Mouse (Mus musculus): ENCODE data around the gene Zim1.
A peak's percentile ranks its signal among the peaks of the same experiment; 100 is the strongest.

Zim1 gene

DNA sequence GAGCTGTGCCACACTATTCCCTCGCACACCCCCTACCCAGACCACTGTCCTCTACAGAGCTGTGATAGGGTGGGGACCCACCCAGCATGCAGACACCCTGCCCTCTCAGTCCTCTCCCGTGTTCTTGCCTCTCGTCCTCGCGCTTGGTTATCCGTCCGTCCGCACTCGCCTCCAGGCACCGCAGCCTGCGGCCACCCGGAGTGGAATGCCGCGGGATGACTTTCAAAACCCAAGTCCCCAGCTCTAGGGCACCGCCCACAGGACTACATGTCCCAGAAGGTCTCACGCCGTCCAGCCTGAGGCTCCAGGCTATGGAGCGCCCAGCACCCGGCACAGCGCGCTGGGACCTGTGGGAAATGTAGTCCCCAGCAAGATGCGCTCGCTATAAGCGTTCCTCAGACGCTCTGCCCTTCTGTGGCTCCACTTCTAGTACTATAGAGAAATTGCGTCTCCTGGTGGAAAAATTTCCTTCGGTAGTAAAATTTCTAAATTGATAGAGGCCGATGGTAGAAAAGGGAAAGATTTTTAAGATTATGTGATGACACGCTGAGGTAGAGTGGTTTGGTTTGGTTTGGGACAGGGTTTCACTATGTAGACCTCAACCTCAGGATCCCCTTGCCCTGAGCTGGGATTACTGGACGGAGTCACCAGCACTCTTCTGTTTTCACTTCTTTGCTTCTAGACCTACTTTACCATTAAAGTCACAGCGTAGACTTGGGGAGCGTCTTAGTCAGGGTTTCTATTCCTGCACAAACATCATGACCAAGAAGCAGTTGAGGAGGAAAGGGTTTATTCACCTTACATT lies at the start of gene Zim1:
TSS of gene Zim1 (minus strand) at position 210 of the 805 bp plus-strand sequence.
- DNase-seq = peak in 1 of 2 experiments; percentile 3

GRCm38 (mm10) chr7:6744281-6744904 lies 48.1 kb upstream of the Zim1 start:
- DNase-seq = no peak

- DNase-seq = no peak
These were observed 39.8 kb upstream of the Zim1 start for GRCm38 (mm10) chr7:6736060-6736459.

DNA sequence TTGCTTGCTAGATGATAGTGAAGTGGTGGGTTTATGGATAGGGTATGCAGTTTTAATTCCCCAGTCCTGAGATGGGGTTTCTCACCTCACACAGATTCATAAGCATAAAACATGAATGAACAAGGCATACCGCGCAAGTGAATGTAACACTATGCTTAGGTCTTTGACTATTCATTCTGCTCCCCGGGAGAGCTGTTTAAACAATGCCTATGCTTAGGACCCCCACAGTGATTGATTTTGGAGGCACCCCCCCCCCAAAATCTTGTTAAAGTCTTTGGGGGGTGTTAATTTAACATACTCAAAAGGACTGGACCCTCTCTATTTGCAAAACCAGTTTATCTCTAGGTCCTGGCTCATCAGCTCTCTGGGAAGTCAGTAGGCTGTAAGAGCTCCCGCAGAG lies 35.7 kb upstream of the Zim1 start:
- DNase-seq = no peak

- no peak for DNase-seq
These were observed 35.1 kb upstream of the Zim1 start for GRCm38 (mm10) chr7:6731373-6731772.

DNA sequence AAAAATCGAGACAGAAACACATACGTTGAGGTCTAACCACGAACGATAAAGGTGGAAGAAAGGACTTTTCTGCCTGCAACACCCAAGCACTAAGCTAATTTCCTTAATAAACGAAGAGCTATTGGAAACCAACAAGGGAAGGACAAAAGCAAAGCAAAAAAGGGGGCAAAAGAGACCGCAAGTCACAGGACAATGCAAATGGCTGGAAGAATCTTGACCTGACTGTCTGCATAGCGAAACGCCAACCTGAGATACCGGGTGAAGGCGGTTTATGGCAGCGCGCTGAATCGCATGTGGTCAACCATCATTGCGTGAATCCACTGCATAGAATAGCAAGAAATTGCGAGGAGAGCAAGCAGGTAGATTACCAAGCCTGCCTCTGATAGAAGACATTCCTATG lies 34.6 kb upstream of the Zim1 start:
- no peak for DNase-seq

DNA sequence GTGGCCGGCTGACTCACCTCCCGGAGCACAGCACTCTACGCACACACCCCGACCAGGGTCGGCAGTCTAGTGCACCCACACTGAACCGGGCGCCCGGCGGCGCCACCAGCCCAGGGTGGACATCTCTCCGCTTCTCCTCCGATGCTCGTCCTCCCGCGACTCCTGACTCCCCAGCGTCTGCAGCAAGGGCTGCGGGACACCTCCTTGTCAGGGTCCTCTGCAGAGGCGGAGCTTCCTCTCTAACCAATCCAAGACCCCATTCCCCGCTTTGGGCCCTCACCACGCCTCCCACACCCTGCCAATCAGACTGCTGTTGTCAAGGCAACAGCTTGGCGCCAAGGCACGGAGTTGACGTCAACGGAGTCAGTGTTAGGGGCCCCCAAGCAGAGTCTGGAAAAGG lies 34.0 kb upstream of the Zim1 start, which contains the start of the genes Peg3 and Usp29:
TSS of gene Peg3 (minus strand) at position 191 of the 400 bp plus-strand sequence.
TSS of gene Usp29 (plus strand) at position 338 of the 400 bp plus-strand sequence.
- DNase-seq = no peak

- peak; percentile 45 for DNase-seq
These were observed 33.0 kb upstream of the Zim1 start for GRCm38 (mm10) chr7:6729061-6729817.

- DNase-seq = no peak
These were observed 32.1 kb upstream of the Zim1 start for GRCm38 (mm10) chr7:6728263-6728931.

DNA sequence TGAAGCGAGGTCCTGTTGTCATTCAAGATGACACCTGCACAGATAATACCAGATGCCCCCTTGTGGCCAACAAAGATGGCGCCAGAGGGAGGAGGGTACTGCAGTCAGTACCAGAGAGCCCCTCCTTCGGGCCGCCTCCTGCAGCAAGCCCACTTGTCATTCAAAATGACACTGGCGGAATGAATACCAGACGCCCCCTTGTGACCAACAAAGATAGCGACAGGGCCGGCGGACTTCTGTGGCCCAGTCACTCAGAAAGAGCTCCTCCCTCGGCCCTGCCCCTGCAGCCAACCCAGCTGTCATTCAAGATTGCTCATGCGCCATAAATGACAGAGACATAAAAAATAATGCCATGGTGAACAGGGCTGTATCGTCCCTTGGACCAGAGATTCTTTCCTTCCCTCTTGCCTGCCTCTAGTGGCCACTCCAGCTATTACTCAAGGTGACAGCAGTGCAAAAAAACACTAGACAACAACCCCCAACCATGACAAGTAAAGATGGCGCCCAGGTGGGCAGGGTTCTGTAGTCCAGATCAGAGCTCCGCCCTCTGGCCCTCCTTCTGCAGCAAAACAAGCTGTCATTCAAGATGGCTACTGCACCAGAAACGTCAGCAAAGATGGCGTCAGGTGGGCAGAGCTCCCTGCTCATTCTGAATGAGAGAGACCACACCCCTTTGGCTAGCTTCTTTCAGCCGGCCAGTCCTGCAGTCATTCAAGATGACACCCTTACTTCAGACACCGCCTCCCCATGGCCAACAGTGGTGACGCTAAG lies 31.3 kb upstream of the Zim1 start:
- no peak for DNase-seq

- DNase-seq = no peak
These were observed 13.1 kb upstream of the Zim1 start for GRCm38 (mm10) chr7:6709396-6709795.

GRCm38 (mm10) chr7:6708451-6709180 lies 12.4 kb upstream of the Zim1 start:
- no peak for DNase-seq

DNA sequence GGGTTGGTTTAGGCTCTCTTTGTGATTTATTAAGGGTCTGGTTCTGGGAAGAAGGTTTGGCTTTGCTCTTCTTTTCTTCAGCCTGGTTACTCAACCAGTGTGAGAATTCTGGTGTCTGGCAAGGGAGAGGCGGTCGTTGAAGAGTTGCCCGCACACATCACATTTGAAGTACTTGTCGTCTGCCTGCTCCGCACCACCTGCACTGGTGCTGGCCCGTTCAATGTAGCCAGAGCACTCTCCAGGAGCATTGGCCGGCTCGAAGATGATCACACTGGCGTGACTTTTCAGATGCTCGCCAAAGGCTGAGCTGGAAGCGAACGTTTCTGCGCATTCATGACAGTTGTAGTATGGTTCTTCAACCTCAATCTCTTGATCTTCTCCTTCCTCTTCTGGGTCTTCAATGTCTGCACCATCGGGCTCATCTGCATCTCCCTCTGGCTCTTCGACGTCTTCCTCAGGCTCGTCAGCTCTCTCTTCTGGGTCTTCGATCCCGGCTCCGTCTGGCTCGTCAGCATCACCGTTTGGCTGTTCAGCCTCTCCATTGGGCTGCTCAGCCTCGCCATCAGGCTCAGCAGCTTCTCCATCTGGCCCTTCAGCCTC lies 11.3 kb upstream of the Zim1 start:
- no peak for DNase-seq

DNA sequence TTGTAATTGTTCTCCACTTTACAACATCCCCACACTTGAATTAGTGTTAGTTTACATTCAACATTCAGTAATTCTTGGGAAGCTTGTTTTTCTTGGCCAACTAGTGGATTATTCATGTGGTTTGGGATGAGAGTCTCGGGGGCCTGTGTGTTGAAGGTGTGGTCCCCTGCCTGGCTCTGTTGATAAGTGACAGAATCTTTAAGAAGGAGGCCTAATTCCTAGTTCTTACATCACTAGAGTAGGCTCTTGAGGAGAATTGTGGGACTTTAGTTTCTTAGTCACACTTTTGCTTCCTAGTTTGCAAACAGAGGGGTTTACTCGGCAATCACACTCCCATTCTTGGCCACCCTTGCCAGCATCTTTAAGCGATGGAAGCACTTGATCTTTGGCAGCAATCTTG lies 3.0 kb upstream of the Zim1 start:
- no peak for DNase-seq

- no peak for DNase-seq
These were observed 10.7 kb downstream of the Zim1 start for GRCm38 (mm10) chr7:6685511-6685910.

DNA sequence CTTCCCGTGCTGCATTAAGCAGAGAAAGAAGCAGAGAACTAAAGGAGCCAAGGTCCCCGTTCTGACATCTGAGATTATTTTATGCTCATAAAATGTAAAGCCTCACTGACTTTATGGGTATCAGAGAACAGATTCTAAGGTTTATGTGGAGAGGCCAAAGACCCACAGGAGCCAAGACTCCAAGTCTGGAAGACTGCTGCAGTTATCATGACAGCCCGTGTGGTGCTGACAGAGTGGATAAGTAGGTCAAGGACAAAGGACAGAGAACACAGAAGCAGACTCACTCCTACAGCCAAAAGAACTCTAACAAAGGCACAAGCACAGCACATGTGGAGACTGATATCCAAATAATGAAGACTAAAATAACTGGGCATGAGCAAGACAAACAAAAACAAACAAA lies 29.5 kb downstream of the Zim1 start:
- no peak for DNase-seq

DNA sequence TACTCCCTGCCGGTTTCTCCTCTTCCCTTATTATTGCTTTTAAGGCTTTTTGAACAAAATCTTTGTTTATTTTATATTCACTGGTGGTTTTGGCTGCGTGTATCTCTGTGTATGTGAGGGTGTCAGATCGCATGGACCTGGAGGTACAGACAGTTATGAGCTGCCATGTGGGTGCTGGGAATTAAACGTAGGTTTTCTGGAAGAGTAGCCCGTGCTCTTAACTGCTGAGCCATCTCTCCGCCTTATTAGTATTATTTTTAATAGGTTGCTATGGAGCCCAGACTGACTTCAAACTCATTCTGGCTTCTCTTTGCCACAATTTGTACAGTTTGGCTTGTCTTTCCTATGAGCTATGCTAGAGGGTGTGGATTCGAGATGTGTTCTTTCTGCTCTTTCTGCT lies 32.8 kb downstream of the Zim1 start:
- DNase-seq = no peak

- no peak for DNase-seq
These were observed 36.6 kb downstream of the Zim1 start for GRCm38 (mm10) chr7:6659605-6660004.

DNA sequence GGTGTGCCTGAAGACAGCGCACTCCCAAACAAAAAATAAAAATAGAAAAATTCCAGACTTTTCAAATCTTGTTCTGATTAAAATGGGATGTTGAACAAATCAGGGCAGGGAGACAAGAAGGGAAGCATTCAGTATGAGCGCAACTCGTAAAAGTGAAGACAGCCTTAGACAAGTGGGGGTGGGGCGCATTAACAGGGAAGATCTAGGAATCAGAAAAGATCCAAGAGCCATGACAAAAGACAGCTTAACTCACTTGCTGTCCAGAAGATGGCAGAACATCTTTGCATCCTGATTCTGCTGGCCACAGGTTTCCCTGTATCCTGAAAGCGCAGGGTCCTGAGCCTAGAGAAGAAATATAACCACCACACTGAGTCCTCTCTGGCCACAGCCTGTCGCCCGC lies 37.6 kb downstream of the Zim1 start:
- DNase-seq = no peak

GRCm38 (mm10) chr7:6652151-6652550 lies 44.1 kb downstream of the Zim1 start:
- DNase-seq = no peak

GRCm38 (mm10) chr7:6651221-6651620 lies 45.0 kb downstream of the Zim1 start:
- no peak for DNase-seq

All from spleen, adult 18-20 months (tissue).